8 mouse cellular contexts compared by ENCODE assay signal in genomic region chr12:98259518-98259852, GRCm38 (mm10). TPM values are rescaled to one million over a fixed set of nuclear protein-coding genes. Genes with fewer than 3 reads are reported as not detected.
DNase-seq lines count a peak whose midpoint lies in the region; ATAC-seq and TF ChIP-seq lines count a peak whose summit lies in the region.

No protein-coding gene starts in this region.

- no peak; the same call in 1 of the 2 replicates for ATAC-seq in heart, embryonic 15.5 days (replicated peaks; ENCODE audit: insufficient number of reproducible peaks, insufficient read depth, low FRiP score, low read depth)
- ATAC-seq in G1E (ENCODE audit: extremely low read depth, insufficient number of reproducible peaks, low FRiP score, poor library complexity, severe bottlenecking) = no peak; the same call in 1 of the 2 replicates
- peak; percentile 65 for ATAC-seq in hindbrain, embryonic 12.5 days (ENCODE audit: low FRiP score)
- ATAC-seq in megakaryocyte progenitor cell, adult 5-6 weeks (replicated peaks; ENCODE audit: poor library complexity) = no peak

- 2% methylated on average over 12 of the region's 12 CpGs for WGBS in heart, embryonic 15.5 days
- 7% methylated on average over 12 of the region's 12 CpGs for WGBS in hindbrain, embryonic 12.5 days
- WGBS in midbrain, embryonic 10.5 days = 6% methylated on average over 12 of the region's 12 CpGs

- no peaks in the 10 kb centered on the region for H3K9me3 ChIP-seq in heart, embryonic 15.5 days (replicated peaks)
- no peaks in the 10 kb centered on the region for H3K9me3 ChIP-seq in G1E (replicated peaks)
- H3K9me3 ChIP-seq in hindbrain, embryonic 12.5 days (replicated peaks) = no peaks in the 10 kb centered on the region
- no peaks in the 10 kb centered on the region for H3K9me3 ChIP-seq in midbrain, embryonic 10.5 days (replicated peaks)

- no peaks in the 10 kb centered on the region for H3K27me3 ChIP-seq in heart, embryonic 15.5 days
- H3K27me3 ChIP-seq in G1E (ENCODE audit: insufficient read depth, low read length) = no peaks in the 10 kb centered on the region
- H3K27me3 ChIP-seq in hindbrain, embryonic 12.5 days = no peaks in the 10 kb centered on the region
- no peaks in the 10 kb centered on the region for H3K27me3 ChIP-seq in midbrain, embryonic 10.5 days (ENCODE audit: low read depth, poor library complexity, severe bottlenecking)

- no peak for TF ChIP-seq CTCF in G1E (IDR thresholded peaks at IDR 0.05; ENCODE audit: low read depth, low read length)

- peak overlapping the region; percentile 78 for H3K4me3 ChIP-seq in heart, embryonic 15.5 days
- peak overlapping the region; percentile 86 for H3K4me3 ChIP-seq in G1E (ENCODE audit: low read depth, low read length)
- peak overlapping the region; percentile 65 for H3K4me3 ChIP-seq in hindbrain, embryonic 12.5 days
- peak overlapping the region; percentile 81 for H3K4me3 ChIP-seq in midbrain, embryonic 10.5 days

- no peaks in the 10 kb centered on the region for H3K36me3 ChIP-seq in heart, embryonic 15.5 days
- H3K36me3 ChIP-seq in G1E (replicated peaks) = peaks cover 18% of the 10 kb centered on the region
- no peaks in the 10 kb centered on the region for H3K36me3 ChIP-seq in hindbrain, embryonic 12.5 days
- no peaks in the 10 kb centered on the region for H3K36me3 ChIP-seq in midbrain, embryonic 10.5 days

- DNase-seq in heart, adult 9 months (ENCODE audit: low spot score in 2 of 2) = no peak
- DNase-seq in G1E (ENCODE audit: low spot score) = no peak
- no peak for DNase-seq in midbrain, embryonic 10.5 days (ENCODE audit: low spot score)
- no peak for DNase-seq in urinary bladder, postnatal 14 days (ENCODE audit: low spot score)
- DNase-seq in left cerebral cortex, adult 9 months (ENCODE audit: low spot score in 2 of 2) = no peak

- peak overlapping the region; percentile 79 for H3K4me2 ChIP-seq in heart, embryonic 15.5 days
- peak overlapping the region; percentile 53 for H3K4me2 ChIP-seq in hindbrain, embryonic 12.5 days (replicated peaks)

- H3K9ac ChIP-seq in heart, embryonic 15.5 days = peak overlapping the region; percentile 97
- H3K9ac ChIP-seq in hindbrain, embryonic 12.5 days = peak overlapping the region; percentile 83

- H3K4me1 ChIP-seq in heart, embryonic 15.5 days (replicated peaks) = peaks cover 8% of the 10 kb centered on the region
- H3K4me1 ChIP-seq in G1E (ENCODE audit: insufficient read depth, low read depth, low read length) = peaks cover 75% of the 10 kb centered on the region
- H3K4me1 ChIP-seq in hindbrain, embryonic 12.5 days = no peaks in the 10 kb centered on the region
- peaks cover 22% of the 10 kb centered on the region for H3K4me1 ChIP-seq in midbrain, embryonic 10.5 days

- H3K27ac ChIP-seq in heart, embryonic 15.5 days = peak overlapping the region; percentile 95
- H3K27ac ChIP-seq in hindbrain, embryonic 12.5 days = peak overlapping the region; percentile 97
- peak overlapping the region; percentile 99 for H3K27ac ChIP-seq in midbrain, embryonic 10.5 days (replicated peaks)

RNA-seq across cellular contexts. Expression of gene Galc, which starts 0.2 kb away (rescaled TPM):
- polyA plus RNA-seq in heart, embryonic 15.5 days (2015; fragmentation: Nextera tagmentation; extraction: Ambion mirVana) = 4.7 and 6.2 TPM in 2 replicates
- total RNA-seq in G1E (2014; fragmentation: Nextera tagmentation) = 120 and 131 TPM in 2 replicates
- total RNA-seq in G1E (2017) = 143 and 174 TPM in 2 replicates
- 9.3 and 10.1 TPM in 2 replicates for polyA plus RNA-seq in G1E (2012)
- polyA plus RNA-seq in hindbrain, embryonic 12.5 days (2016; fragmentation: Nextera tagmentation; extraction: Ambion mirVana) = 12.2 and 13.5 TPM in 2 replicates
- polyA plus RNA-seq in midbrain, embryonic 10.5 days (2016; fragmentation: Nextera tagmentation; extraction: Ambion mirVana) = 12.8 and 14.2 TPM in 2 replicates
- 16.6 and 20.1 TPM in 2 replicates for total RNA-seq in megakaryocyte progenitor cell, adult 5-6 weeks (2015)
- total RNA-seq in megakaryocyte progenitor cell, adult 5-6 weeks (2017) = 6.0 and 9.9 TPM in 2 replicates

RNA-seq across cellular contexts. Expression of gene Gpr65, which starts 8.9 kb away (rescaled TPM):
- 1.4 and 2.7 TPM in 2 replicates for polyA plus RNA-seq in heart, embryonic 15.5 days (2015; fragmentation: Nextera tagmentation; extraction: Ambion mirVana)
- total RNA-seq in G1E (2014; fragmentation: Nextera tagmentation) (142 and 144 TPM in 2 replicates), G1E (2017) (202 and 232 TPM in 2 replicates)
- 1.4 and 2.4 TPM in 2 replicates for polyA plus RNA-seq in G1E (2012)
- polyA plus RNA-seq in hindbrain, embryonic 12.5 days (2016; fragmentation: Nextera tagmentation; extraction: Ambion mirVana) = 0.43 and 0.61 TPM in 2 replicates
- 0.39 TPM in 2 replicates for polyA plus RNA-seq in midbrain, embryonic 10.5 days (2016; fragmentation: Nextera tagmentation; extraction: Ambion mirVana)
- total RNA-seq in megakaryocyte progenitor cell, adult 5-6 weeks (2015) = 35.7 and 36.4 TPM in 2 replicates
- total RNA-seq in megakaryocyte progenitor cell, adult 5-6 weeks (2017) = 42.2 and 42.5 TPM in 2 replicates
